Mouse (Mus musculus): ENCODE results near the gene Pitpnm3. TPM values are rescaled to one million over a fixed set of nuclear protein-coding genes. Genes with fewer than 3 reads are reported as not detected.

Pitpnm3 gene
- total RNA-seq, 2 experiments from 2014 or later: 31.6 to 34.4 TPM

DNA sequence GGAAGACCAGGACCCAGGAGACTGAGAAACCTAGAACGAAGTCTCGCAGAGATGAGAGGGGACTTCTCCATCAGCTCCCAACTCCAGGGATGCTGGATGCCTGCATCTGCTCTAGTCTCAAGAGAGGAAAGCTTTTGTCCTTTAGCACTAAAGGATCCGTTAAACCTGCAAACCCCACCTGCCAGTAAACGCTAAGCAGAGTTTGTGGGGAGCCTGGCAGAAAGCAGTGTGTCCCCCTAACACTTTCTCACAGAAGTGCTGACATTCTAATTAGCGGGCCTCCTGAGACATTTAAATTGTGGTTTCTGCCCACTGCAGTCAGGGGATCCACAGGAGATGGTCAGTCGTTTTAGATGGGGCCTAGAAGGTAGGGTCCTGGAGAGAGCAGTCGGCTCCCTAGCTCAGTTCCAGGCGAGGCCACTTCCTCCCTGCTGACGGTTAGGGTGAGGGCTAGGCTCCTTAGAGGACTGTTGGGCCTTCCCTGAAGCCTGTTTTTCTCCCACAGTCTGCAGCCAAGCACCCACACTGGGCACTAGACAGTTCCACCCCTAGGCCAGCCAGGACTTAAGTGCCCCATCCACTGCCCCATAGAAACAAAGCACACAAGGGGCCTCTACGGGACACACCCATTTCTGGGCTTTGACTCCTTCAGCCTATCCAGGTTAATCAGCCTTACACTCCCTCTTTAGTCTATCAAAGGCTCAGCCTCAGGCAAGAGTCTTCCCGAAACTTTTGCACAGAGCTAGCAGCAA lies 829 bp upstream of the Pitpnm3 start:
- no peak for DNase-seq (ENCODE audit: low spot score in 2 of 2)

DNA sequence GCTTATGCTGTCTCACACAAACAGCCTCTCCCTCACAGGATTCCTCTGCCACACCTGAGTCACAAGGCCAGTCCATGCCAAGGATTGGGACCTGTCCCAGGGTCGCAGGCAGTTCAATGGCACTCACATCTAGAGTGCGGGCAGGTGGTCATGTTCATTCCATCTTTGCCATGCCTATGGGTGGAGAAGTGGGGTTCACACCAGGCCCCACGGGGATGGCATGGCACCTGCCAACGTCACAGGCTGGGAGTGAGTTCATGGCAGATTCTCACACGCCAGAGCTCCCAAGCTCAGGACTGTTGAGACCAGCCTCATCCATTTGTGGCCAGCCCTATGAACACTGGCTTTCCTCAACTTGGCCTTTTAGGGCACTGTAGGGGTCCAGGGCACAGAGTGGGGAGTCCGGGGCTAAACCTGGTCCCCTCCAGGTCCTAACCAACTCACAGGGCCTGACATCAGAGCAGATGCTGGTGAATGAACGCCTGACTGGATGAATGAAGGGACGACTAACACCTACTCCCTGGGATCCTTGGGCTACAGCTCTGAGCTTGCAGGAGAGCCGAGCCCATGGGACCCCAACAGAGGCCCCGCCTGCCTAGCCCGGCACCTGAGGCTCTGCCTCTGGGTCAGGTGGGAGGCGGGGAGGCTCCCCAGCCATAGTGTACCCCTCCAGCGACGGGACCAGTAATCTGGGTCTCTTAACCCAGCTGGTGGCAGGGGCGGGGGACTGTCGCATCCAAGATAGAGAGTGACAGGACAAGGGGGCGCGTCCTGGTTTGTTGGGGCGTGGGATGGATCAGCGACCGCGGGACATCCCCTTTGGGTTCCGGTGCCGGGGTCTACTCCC lies 819 bp downstream of the Pitpnm3 start:
- DNase-seq (ENCODE audit: low spot score in 2 of 2): no peak

DNA sequence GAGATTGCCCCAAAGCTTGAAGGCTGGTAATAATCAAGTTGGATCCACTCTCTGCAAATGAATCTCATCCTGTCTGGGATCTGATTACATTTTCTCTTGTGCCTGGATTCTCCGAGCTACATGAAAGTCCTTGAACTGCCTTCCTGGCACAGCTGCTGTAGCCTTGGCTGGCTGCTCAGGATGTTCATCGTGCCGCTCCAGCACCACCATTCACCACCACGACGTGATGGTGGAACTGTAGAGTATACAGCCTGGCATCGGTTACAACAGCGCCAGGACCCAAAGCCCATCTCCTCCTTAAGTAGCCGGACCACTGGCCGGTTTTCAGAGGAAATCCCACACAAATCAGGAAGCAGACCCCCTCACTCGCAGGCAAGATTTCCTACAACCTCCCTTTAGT lies 2.5 kb downstream of the Pitpnm3 start:
- no peak for DNase-seq (ENCODE audit: low spot score in 2 of 2)

DNA sequence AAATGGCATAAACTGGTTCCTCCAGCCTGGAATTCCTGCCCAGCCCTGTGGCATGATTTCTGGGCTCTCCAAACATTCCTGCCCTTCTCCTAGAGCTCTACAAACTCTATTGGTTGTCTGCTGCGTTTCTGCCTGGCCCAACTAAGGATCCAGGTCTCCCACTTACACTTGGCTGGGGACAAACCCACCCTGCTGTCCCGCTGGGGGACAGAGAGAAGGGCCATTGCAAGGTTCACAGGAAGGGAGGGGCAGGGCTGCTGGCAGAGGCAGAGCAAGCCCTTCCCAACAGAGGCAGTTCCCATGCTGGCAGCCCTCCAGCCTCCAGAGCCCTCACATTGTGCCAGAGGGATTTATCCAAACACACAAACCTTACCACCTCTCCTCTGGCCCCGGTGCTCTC lies 3.3 kb downstream of the Pitpnm3 start:
- no peak for DNase-seq (ENCODE audit: low spot score in 2 of 2)

DNA sequence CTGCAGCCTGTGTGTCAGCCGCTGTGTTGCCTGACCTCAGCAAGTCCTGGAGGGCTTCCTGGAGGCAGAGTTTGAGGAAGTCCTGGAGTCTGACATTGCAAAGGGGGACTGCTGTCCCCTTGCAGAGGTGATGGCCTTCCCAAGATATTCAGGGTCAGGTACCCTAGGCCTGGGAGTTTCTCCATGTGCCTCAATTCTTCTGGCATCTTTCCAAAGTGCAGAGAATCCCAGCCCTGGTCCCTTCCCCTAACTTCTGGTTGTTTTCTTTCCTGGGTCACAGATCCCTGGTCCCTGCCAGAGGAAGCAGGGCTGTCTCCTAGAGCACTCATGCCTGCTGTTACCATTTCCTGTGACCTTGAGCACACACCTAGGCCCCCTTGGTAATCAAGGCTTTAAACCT lies 3.9 kb downstream of the Pitpnm3 start:
- DNase-seq (ENCODE audit: low spot score in 2 of 2): no peak

DNA sequence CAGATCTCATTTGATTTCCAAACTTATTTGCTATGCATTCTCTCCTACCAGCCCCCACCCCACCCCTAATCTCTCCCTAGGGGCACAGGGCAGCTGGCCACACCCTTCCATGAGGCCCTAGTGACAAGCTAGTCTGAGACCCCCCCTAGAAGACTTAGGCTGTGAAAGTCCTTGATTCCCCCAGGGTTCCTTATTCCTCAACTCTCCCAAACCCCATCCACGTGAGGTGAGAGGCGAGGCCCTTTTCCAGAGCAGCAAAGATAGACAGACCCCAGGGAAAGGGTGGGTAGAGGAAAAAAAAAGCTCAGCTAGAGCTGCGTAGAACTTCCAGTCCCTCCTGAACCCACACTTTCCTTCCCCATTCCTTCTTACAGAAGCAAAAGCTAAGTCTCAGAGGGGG lies 4.7 kb downstream of the Pitpnm3 start:
- no peak for DNase-seq (ENCODE audit: low spot score in 2 of 2)

DNA sequence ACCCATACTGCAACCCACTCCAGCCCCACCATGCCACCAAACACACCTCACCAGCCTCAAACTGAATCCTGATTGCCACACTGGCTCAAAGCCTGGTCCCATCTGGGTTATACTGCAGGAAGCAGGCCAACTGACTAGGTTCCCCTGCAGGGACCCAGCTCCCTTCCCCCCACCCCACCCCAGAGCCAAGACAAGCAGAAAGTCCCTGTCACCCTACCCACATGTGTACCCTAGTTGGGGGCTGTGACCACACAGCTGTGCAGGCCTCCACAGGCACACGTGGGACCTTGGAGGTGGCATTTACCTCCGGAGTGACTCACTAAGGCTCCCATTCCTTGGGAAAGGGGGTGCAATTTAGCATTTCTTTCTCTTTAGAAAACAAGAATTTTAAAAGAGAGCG lies 5.1 kb downstream of the Pitpnm3 start:
- peak in 1 of 2 experiments; percentile 30 for DNase-seq (ENCODE audit: low spot score in 2 of 2)

DNA sequence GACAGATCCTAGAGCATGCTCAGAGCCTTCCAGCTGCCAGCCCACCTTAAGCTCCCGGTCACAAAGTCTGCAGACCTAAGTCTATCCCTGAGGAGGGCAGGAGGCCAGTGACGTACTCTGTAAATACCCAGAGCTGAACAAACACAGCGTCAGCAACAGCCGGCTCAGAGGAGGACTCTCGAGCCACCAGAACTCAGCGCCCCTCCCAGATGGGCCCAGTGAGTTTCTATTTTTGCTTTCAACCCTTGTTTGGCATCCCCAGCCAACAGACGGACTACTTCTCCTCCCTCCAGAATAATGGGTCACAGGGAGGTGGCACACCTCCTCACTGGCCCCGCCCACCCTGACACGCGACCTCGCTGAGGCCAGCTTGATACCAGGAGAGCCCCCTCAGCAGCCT lies 5.6 kb downstream of the Pitpnm3 start:
- peak in 1 of 2 experiments; percentile 47 for DNase-seq (ENCODE audit: low spot score in 2 of 2)

DNA sequence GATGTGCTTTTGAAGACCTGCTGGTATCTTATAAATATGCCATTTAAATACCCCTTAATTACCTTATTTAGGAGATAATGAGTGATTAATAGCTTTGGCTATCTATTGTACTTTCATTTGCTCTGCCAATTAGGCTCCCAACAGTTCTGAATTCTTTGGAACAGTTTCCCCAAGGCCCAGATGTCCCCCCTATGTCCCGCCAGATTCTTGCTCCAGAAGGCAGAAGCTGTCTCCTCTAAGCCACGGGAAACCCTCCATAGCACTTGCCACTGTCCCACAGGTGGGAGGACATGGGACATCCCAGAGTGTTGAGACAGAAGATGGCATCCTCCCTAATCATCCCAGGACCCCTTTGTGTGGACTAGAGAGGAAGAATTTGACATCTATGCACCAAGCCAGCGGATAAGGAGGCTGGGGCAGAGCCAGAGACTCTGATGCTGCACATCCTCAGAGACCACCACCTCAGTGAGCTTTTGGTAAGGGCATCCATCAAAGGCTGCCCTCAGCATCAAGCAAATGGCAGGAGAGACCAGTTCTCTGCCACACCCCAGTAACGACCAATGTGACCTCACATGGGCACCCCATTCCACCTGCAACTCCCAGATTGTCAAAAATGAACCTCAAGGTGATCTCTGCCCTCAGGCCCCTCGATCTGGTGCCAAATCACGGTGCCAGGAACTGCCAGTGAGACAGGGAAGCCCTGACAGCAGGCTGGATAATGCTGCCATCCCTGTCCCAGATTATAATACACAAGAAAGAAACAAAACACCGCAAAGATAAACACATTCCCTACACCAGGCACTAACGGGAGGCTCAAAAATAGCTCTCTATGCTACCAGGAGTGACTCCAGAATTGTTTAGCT lies 6.3 kb downstream of the Pitpnm3 start:
- no peak for DNase-seq (ENCODE audit: low spot score in 2 of 2)

DNA sequence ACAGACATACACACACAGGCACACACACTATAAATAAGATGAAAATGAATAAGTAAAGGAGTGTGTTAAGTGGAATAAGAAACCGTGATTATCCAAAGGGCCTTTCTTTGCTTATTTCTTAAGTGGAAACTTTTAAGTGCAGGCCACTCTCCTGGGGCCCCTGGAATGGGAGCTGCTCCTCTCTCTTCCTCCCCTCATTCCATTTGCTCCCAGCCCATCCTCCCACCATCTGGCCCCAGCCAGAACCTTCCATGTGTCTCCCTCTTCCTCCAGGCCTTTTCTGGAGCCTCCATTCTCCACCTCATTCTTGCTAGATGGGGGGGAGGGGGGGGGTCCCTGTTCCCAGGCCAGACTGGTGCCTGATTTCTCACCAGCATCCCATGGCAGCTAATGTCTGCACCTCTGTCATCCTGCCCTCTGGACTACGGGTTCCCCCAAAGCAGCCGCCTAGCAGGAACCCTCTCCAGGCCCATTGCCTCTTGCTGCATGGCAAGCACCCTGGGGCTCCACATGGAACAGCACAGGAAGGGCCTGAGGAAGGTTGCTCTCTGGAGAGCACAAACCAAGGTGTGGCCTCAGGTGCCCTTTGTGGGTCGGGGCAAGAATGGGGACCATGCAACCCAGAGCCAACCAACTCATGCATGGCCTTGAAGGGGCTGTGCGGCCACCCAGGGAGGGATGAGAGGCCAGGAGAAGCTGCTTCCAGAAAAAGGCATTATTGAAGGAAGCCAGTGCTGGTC lies 8.0 kb downstream of the Pitpnm3 start:
- no peak for DNase-seq (ENCODE audit: low spot score in 2 of 2)

DNA sequence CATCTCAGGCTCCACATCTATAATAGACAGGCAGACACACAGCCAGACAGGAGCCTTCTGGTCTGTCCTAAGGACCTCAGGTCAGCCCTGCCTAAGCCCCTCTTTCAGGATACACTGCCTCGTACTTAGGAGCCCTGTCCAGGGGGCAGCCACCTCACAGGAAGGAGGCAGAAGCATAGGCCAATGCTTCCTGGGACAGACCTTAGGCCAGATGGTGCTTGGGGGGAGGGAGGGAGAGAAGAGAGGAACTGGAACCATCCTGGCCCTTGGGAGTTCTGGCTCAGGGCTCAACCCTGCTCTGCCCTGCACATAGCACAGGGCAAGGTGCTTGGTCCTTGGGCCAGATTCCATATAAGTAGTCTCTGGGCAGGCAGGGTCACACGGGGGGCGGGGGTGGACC lies 9.8 kb downstream of the Pitpnm3 start:
- no peak for DNase-seq (ENCODE audit: low spot score in 2 of 2)

DNA sequence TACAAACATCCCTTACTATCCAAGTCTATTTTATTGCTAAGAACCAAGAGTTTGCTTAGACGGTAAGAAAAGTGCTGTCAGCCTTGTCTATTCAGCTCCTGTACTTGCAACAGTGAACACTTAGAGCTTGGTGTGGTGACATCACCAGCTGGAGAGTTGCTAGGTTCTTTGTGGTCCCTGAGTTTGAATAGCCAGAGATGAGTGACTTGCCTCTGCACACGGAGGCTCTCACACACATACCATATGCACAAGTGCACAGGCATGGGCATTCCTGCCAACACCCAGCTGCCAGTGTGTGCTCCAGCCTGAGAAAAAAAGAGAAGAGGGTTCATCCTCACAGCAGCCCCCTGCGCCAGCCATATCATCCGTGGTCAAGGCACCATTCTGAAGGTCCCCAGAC lies 12.0 kb downstream of the Pitpnm3 start:
- DNase-seq (ENCODE audit: low spot score in 2 of 2): no peak

DNA sequence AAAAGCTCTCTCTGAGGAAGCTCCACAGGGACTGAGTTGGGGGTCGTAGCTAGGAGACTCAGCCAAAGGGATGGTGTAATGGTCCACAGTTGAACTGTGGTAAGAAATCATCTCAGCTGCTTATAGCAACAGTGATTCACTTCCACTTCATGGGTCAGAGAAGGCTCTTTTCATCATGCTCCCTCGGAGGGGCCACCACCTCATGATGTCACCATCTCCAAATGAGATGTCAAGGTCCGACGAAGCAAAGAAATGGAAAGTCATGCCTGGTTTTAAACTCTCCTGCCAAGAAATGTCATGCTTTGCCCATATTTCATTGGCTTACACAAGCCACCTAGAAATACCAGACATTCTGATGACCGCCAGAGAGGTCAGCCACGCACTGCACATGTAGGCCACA lies 15.2 kb downstream of the Pitpnm3 start:
- DNase-seq (ENCODE audit: low spot score in 2 of 2): no peak

DNA sequence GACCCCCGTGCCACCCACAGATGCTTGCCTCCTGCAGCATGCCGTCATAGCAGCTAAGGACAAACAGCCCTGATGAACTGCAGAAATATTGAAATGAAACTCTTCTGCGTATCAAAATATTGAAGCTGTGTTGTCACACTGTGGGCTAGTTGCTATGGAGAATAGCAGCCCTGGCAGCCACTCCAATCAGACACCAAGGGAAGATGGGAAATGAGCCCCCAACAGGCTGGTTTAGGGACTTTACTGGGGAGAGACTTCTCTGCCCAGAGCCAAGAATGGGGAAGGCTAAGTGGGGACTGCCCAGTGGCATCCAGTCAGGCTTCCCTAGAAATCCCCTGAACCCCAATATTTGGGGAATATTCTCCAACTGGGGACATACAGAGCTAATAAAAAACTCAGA lies 16.9 kb downstream of the Pitpnm3 start:
- peak in 1 of 2 experiments; percentile 65 for DNase-seq (ENCODE audit: low spot score in 2 of 2)

DNA sequence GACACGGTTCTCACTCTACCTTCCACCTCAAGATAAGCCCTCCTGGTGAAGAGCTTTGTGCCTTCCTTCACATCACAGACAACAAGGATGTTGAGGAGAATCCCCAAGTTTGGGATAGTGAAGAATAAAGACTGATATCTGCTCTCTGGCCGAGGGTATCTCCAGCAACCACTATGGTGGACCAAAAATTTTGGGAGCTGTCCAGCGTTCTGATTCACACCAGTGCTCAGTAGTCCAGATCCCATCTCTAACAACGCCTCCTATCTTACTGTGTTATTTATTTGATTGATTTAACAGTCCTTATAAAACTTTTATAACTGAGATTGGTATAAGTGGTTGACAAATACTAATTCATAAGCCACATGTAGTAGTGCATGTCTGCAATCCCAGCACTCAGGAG lies 22.3 kb downstream of the Pitpnm3 start:
- no peak for DNase-seq (ENCODE audit: low spot score in 2 of 2)

DNA sequence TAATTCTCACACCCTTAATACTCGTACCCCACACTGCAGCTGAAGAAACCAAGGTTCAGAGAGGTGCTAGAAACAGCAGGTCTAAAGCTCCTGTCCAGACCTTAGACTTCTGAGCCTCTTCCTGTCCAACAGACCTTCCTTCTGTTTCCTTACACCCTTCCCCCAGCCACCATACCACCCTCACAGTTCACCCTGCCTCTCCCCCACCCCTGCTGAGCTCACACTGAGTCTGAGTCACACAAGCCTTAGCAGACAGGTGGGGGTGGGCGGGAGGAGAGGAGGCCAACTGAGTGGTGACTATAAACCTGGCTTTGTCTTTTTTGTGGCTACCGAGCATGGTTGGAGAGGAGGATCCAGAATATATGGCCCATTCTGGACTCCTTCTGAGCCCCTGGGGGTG lies 24.9 kb downstream of the Pitpnm3 start:
- no peak for DNase-seq (ENCODE audit: low spot score in 2 of 2)

DNA sequence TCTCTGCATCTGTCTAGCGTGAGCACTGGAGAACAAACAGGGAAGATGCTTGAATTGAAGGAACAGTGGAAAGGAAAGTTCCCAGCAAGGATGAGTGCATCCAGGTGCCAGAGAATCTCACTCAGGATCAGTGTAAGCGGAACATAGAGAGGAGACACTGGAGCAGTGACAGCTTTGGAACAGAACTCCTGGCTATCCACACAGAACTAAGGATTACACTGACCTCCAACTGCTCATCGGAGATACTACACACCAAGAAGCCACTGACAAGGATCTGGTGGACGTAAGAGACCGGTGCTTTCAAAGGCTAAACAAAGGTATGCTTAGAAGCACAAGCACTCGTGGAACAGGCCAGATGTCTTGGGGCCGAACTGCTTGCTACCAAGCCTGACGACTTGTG lies 31.4 kb downstream of the Pitpnm3 start:
- no peak for DNase-seq (ENCODE audit: low spot score in 2 of 2)

DNA sequence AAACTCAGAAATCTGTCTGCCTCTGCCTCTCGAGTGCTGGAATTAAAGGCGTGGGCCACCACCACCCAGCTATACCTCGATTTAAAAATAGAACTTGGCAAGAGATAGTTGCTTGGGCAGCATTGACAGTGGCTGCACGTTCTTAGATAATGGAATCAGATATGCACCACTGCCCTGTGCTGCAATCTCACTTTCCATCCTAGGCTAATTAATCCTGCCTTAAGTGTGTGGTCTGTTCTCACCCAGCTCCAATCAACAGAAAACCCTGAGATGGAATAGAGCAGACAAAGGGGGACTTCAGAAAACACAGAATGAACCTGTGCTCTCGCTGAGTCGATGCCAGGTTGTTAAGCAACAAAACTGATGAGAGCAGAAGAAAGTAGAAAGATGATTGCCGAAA lies 32.0 kb downstream of the Pitpnm3 start:
- DNase-seq (ENCODE audit: low spot score in 2 of 2): no peak

DNA sequence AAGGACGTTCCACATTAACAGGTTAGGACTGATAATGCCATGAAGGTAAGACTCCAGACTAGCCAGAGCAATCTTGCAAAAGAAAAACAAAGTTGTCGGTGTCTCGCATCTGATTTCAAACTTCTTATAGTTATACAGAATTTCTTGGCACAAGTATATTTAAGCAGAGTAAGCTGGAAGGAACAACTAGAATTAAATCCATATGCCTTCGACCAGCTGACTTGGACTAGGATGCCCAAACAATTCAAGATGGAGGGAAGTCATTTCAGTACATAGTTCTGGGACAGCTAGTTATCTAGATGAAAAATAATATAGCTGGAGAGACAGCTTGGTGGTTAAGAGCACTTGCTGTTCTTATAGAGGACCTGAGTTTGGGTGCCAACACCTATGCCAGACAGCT lies 34.6 kb downstream of the Pitpnm3 start:
- DNase-seq (ENCODE audit: low spot score in 2 of 2): no peak

DNA sequence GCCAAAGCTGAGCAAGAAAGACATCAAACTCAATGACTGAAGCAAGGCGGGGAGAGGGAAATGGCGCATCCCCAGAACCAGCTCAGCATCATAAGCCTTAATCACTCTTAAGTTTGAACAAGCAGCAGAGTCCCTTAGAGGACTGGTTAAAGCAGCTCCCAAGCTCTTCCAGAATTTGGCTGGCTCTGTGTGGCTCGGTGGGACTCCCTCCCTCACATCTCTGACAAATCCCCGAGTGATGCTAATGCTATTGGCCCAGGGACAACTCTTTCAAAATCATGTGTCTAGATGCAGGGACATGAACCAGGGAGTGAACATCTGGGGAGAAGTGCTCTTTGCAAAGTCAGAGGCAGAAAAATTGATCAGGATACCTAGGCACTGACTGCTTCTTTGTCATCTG lies 36.4 kb downstream of the Pitpnm3 start:
- DNase-seq (ENCODE audit: low spot score in 2 of 2): peak in 1 of 2 experiments; percentile 44

DNA sequence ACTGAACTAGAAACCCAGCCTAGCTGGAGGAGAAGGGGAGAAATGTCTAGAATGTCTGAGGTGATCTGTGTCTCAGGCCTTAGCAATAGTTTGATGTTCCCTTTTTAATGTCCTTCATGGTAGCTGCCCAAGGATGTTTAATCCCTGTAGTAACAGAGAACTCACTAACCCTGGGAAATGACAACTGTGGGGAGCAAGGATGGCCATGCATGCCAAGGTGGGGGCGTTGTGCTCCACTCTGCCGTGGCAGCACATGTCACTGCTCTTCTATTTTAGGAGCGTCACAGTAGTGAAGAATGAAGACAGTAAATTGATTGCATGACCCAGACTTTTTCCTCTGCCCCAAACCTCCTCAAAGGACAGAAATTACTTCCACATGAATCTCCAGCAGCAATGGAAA lies 37.6 kb downstream of the Pitpnm3 start:
- DNase-seq (ENCODE audit: low spot score in 2 of 2): peak in 1 of 2 experiments; percentile 56
